Mouse (Mus musculus): Measurements from ENCODE around the gene Fam129b.

DNA sequence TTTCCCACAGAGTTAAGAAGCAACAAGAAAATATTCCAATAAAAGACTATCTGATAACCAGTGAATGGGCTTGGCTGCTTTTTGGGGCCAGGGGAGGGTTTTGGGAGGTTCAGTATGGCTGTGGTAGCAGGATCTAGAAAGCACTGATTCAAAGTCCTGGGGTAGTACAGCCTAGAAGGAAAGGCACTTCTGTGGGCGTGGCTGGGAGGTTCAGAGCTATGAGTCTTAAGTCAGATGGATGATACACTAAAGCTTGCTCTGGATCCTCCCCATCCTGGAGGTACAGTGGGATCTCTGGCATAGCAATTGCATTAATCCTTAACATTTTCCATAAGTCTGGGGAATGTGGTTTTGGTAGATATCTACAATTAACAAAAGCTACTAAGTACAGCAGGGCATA is 88.1 kb downstream of the Fam129b start:
- no peak for TF ChIP-seq CTCF (IDR thresholded peaks at IDR 0.05; ENCODE audit: low read depth, low read length)
- TF ChIP-seq GATA1 (IDR thresholded peaks at IDR 0.05; ENCODE audit: borderline replicate concordance, low read length), result no peak
- TF ChIP-seq GATA2 (IDR thresholded peaks at IDR 0.05; ENCODE audit: borderline replicate concordance, low read depth, low read length), result no peak
- no peak for TF ChIP-seq TAL1 (conservative IDR thresholded peaks at IDR 0.05; ENCODE audit: low read depth, low read length)

Measured in G1E (cell line).